Mouse (Mus musculus): Measurements from ENCODE around the gene Itga7.

Itga7 gene

DNA sequence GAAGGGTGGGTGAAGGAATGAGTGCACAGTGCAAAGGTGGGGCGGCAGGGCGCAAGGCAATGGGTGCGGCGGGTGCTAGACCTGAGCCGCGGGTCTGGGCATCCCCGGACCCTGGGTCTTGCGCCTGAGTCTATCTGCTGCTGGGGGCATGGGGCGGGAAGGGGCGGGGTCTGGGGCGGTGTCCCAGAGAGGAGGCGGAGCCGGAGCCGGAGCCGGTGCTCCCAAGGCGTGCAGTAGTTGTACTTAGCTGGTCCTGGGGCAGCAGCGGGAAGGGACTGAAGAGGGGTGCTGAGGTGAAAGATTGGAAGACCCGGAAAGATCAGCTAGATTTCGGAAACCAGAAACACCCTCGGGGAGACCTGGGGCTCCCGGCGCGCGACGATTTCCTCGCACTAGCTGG, at the start of gene Itga7:
Gene Itga7, plus strand, starts transcription at position 245 of the 400 bp plus-strand sequence.
- DNase-seq (ENCODE audit: inconsistent ontology term) = peak; percentile 58

DNA sequence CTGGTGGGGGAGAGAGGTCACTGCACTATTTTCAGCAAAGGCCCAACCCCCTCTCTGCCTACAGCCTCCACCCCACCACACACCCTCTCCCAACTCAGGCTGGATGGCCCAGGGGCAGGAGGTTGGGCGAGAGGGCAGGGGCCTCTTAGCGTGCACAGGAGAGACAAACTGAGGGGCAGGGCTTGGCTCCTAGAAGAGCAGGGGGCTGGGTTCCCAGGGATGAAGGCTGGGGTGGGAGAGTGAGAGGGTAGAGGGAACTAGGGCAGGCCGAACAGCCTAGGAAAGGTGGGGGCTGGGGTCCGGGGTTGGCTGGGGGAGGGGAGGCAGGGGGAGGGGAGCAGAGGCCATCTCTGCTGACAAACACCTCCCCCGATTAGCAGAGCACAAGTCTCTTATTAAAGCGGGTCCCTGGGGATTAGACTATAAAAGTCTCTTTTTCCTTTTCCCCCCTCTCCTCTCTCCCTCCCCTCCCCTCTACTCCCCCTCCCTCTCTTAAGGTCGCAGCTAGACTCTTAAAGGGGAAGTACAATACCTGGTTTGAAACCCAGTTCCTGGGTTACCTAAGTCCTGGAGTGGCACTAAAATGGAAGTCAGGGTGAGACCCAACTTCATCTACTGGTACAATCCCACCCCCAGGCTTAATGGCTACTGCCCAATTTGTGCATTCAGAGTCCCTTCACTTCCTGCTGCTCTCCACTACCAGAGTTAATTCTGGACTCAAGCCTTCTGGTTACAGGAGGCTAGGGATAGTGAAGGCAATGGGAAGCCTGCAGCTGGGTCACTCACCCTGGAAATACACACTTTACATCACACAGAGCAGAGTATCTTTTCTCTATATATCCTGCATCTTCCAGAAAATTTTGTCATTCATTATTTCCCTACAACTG, 44.4 kb upstream of the Itga7 start:
- DNase-seq (ENCODE audit: inconsistent ontology term) = peak; percentile 29

DNA sequence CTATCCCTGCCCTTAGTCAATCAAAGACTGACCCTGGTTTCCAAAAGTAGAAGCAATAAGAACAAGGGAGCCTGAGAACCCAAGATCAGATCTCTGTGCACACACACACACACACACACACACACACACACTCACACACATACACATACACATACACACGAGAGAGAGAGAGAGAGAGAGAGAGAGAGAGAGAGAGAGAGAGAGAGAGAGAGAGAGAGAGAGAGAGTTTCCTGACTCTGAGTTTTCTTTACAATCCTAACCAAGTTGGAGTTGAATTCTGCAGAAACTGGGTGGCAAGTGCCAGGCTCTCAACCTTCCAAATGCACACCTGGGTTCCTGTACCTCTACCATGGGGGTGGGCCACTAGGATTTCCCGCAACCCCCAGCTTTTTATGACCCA, 43.8 kb upstream of the Itga7 start:
- DNase-seq (ENCODE audit: inconsistent ontology term) = no peak

DNA sequence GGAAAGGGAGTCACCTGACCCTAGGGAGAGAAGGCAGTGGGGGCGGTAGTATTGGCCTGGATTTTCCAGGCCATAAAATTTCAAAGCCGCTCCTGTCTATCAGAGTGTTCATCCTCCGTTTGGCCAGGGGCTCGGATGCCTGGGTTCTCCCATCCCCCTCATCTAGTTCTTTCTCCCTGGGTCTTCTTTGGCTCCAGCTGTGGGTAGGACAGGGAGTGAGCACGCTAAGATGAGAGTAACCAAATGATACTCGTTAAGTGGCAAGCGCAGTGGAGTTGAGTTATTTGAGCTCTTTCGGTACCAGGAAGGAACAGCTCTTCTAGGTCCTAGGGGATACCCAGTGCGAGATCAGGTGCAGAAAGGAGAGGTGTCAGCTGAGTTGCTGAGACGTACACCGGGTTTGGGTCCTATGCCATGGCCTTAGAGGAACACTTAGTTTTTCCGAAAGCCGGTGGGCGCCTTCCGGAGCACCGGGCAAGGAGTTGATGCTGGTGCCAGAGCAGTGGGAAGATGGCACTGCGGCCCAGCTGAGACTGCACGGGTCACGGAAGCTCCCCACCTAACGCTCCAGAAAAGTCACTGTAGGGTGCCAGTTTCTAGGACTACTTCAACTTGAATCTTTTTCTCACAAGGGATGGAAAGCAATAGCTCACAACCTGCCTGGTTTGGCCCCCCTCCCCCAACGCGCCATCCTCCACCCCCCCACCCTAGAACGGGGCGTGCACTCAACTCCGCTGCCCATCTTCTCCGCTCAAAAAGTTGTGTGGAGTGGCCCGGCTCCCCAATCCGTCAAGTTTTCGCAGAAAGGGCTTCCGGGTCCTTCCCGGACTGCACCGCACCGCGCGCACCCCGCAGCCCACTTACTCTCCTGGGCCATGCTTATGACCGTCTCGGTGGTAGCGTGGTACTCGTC, 43.0 kb upstream of the Itga7 start:
- DNase-seq (ENCODE audit: inconsistent ontology term) = no peak

DNA sequence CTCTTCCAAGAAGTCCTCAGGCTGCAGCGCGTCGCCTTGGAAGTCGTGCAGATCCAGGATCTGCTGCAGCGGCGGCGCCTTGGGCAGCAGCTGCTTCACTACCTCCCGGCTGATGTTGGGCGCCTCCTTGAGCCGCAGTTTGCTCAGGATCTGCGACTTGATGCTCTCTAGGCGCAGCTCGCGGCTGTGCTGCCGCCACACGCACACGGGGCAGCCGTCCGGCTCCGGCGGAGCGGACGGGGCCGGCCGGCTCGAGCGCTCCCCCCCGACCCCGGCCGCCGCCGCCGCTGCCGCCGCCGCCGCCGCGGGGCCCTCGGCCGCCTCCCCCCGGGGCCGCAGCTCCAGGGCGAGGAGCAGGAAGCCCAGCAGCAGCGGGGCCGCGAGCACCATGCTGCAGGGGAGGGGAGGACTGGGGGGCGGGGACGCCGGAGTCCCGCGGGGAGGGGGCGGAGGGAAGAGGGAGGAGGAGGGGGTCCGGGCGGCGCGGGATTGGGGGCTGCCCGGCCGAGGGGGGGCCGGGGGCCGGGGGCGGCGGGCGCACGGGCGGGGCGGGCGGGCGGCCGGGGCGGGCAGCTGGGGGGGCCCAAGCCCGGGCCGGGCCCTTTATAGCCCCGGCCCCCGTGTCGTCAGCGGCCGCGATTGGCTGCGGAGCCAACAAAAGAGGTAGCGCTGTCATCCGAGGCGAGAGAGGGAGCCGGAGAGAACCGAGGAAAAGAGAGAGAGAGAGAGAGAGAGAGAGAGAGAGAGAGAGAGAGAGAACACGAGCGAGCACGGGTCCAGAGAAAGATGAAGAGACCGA, 42.1 kb upstream of the Itga7 start, which contains the start of gene Gdf11:
Gene Gdf11, minus strand, starts transcription at position 423 of the 799 bp plus-strand sequence.
- peak; percentile 84 for DNase-seq (ENCODE audit: inconsistent ontology term)

DNA sequence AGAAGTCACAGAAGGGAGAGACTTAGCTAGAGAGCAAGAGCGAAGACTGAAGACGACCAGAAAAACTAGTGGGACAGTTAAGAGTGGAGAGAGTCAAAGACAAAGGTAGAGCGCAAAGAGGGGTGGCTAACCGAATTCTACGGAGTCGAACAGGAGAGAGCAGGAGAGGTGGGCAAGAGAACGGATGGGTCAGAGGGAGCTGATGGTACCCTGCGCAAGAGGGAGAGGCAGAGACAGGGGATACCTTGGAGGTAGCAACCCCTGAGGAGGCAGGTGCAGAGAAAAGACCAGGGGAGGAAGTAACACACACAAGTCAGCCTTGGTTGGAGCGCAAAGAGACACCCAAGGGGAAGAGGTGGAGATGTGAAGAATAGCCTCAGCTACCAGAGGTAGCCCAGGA, 41.4 kb upstream of the Itga7 start:
- no peak for DNase-seq (ENCODE audit: inconsistent ontology term)

DNA sequence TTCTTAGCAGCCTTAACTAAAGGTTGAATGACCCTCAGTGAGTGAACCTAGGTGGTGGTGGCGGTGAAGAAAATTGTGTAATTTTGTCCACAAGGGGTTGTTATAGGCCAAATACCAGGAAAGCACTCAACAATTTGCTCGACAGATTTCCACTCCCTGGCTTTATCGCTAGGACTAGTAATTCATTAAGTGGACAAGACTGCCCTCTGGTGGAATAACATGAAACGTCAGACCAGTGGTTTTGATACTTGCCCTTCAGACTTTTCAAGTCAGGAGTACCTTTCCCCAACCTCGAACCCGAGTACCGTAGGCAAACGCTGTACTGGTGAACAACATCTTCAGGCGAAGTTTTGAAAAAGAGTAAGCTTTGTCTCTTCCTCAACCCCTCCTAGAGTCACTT, 38.2 kb upstream of the Itga7 start:
- DNase-seq (ENCODE audit: inconsistent ontology term) = peak; percentile 84

DNA sequence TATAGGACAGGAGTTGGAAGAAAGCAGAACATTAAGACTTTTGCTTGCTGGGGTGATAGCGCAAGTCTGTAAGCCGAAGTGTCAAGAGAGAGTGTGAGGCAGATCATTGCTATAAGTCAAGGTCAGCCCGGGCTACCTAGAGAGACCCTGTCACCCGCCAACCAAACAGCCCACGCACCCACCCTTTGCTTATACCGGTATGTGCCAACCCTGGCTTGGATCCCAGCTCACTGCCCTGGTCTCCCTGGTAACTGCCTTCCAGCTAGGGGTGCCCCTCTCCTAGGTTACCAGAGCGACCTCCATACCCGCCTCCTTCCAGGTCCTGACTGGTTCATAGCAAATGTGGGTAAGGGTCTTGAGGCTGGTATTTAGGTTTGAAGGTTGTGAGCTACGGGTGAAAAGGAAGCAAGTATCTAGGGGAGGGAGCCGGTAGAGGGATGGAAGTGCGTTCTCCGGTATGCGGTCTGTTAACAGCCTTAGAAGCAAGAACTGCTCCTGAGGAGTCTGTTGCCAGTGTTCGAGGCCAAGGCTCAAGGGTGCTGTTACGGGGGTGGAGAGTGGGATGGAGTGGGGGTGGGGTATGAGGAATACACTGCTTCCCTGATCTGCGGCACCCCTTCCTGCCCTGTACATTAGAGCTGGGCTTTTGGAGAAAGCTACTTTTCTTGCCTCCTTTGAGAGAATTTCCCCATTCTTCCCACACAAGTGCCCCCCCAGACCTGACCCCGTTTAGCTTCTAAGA, 37.5 kb upstream of the Itga7 start:
- DNase-seq (ENCODE audit: inconsistent ontology term) = peak; percentile 43

DNA sequence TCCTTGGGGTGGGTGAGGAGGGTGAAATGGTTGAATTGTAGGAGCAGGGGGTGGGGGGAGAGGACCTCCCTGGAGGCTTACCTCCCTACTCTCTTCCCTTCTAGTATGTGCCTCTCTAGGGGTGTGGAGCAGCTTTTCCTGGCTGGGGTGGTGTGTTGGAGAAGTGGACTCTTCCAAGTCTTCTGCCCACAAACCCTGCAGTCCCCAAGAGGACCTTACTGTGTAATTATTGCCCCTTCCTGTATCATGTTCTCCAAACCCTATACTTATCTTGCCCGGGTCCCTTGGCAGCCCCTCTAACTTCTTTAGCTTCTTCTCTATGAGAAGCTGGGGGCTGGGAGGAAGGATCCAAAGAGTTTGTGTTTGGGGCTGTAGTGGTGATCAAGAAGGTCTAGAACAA, 36.8 kb upstream of the Itga7 start:
- DNase-seq (ENCODE audit: inconsistent ontology term) = no peak

DNA sequence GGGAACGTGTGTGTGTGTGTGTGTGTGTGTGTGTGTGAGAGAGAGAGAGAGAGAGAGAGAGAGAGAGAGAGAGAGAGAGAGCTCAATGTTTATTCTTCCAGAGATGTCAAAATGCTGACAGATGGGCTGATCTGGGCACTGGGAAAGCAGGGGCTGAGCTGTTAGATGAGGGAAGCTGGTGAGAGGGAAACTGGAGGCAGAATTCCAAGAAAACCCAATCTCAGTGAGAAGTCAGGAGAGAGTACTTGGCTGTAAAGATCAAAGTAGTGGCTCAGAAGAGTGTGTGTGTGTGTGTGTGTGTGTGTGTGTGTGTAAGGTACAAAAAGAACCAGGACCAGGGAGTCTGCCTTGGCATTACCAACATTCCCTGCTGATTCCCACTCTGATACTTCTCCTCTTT, 36.1 kb upstream of the Itga7 start:
- DNase-seq (ENCODE audit: inconsistent ontology term) = no peak

DNA sequence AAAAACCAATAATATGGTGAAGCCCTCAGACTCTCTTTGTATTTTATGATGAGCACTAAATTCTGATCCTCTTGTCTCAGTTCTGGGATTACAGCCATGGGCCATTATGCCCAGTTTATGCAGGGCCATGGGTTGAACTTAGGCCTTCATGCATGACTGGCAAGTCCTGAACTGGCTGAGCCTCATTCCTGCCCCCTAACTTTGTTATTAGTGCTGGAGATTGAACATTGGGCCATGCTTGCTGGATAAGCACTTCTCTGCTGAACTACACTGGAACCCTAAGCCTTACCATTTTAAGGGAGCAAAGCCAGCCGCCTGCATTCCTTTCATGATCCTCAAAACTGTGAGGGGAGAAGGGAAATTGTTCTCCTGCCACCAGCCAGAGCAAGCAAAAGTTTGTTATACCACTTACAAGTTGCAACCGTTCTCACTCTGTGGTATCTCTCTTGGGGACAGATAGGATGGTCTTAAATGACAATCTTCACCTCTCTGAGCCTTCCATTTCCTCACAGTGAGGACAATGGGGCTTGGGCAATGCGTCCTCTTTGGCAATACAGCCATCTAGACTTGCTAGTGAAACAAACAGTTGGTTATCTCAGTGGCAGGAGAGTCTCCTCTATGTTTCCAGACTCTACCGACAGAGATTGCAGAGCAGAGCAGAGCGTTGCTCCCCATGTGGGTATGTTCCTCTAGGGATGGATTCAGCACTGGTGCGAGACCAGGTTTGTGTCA, 33.7 kb upstream of the Itga7 start:
- DNase-seq (ENCODE audit: inconsistent ontology term) = no peak

DNA sequence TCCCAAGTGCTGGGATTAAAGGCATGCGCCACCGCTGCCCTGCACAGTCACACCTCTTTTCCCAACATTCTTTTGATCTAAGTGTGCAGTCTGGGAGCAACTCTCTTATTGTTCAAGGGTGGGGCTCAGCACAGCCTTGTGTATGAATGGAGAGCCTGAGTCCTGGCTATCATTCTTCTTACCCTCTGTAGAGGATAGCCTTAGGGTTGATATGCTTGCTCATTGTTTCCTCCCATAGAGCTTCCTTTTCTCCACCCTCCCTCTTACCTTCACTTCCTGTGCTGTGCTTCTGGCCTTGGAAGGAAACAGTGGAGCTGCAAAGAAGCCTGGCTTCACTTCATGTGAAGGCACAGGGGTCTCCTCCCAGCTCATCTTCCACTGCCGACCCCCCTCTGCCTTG, 32.9 kb upstream of the Itga7 start, which contains the start of gene Cd63:
Gene Cd63, plus strand, starts transcription at position 292 of the 400 bp plus-strand sequence.
- no peak for DNase-seq (ENCODE audit: inconsistent ontology term)

DNA sequence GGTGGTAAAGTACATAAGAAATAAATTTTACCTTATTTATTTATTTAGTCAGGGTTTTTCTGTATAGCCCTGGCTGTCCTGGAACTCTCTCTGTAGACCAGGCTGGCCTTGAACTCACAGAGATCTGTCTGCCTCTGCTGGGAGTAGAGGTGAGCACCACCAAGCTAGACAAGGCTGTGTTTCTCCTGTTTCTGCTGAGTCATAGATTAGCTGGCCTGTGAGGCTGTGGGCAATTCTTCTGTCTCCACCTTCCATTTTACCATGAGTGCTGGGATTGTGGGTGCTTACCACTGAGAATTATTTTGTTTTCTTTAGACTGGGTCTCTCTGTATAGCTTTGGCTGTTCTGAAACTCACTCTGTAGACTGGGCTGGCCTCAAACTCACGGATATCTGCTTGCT, 32.2 kb upstream of the Itga7 start:
- DNase-seq (ENCODE audit: inconsistent ontology term) = no peak

DNA sequence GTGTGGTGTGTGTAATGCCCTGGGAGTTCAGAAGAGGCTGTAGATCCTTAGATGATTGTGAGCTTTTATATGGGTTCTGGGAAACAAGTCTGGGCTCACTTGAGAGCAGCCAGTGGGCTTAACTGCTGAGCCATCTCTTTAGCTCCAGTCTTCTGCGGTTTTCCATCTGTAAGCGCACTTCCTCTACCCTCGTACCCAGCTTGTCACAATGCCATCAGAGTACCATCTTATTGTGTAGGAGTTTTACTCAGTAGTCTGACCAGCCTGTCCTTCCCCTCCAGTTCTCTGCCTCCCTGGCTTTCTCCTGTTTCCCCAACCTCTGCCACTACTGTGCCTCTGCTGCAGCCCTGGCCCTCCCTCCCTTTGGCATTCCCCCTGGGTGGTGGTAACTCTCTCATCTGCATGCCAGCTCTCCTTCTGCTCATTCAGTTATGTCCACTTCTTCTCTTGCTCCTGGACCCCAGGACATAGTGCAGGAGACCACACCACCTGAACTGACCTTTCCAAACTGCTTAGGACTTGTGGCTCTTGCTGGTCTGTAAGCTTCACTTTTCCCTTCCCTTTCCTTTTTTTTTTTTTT, 31.1 kb upstream of the Itga7 start:
- no peak for DNase-seq (ENCODE audit: inconsistent ontology term)

DNA sequence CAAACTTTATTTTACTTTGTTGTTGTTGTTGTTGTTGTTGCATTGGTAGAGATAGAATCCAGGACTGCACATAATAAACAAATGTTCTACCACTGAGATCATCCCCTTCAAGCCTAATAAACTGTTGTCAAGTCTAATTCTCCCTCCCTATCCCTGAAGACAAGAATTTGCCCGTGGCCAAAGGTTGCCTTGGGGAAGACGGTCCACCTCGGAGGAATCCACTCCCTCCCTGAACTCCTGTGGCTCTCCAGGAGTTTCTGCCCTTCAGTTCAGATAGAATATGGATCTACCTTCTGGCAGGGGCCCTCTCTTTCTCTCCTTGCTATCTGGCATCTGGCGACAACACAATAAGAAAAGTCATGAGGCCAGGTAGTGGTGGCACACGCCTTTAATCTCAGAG, 28.8 kb upstream of the Itga7 start:
- no peak for DNase-seq (ENCODE audit: inconsistent ontology term)

DNA sequence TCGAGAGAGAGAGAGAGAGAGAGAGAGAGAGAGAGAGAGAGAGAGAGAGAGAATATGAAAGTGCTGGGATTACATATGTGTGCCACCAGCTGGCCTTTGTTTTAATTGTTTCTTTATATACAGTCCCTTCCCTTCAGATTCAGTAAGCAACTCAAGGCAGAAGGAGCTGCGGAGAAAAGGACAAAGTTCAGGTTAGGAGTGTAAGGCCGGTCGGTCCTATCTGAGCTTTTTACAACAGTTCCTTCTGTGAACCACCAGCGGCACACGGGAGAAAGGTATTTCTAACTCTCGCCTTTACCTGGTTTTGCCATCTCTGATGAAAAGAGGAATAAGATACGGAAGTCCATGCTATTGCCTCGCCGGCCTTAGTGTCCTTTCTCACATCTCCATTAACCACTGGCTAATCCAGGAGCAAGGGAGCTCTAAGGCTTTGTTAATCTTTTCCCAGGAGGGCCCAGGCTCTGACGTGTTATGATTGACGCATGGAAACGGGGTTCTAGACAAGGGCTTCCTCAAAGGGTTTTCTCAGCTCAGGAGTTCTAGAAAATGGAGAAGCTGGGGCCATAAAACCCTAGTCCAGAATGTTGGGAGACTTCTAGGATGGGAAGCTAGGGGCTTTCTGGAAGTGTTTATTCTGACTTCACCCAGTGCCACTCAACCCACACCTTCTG, 24.7 kb upstream of the Itga7 start:
- DNase-seq (ENCODE audit: inconsistent ontology term) = no peak

DNA sequence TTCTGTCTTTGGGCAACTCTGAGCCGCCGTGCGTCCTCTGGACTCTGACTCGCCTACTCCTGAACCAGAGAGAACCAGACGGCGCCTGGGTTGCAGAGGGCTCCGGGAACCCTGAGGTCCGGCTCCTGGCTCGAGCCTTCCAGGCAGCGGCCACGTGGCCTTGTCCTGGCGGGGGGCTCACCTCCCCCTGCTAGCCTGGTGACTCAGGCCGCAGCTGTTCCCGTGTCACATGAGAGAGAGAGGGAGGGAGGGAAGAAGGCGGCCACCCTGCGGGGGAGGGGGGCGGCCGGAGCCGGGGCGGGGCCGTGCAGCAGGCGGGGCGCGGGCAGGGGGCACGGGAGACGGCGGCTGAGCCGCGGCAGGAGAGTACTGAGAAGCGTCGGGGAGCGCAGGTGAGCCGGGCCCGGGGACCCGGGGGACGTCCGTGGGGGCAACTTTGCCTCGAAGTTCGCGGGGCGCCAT, 24.0 kb upstream of the Itga7 start:
- peak; percentile 95 for DNase-seq (ENCODE audit: inconsistent ontology term)

DNA sequence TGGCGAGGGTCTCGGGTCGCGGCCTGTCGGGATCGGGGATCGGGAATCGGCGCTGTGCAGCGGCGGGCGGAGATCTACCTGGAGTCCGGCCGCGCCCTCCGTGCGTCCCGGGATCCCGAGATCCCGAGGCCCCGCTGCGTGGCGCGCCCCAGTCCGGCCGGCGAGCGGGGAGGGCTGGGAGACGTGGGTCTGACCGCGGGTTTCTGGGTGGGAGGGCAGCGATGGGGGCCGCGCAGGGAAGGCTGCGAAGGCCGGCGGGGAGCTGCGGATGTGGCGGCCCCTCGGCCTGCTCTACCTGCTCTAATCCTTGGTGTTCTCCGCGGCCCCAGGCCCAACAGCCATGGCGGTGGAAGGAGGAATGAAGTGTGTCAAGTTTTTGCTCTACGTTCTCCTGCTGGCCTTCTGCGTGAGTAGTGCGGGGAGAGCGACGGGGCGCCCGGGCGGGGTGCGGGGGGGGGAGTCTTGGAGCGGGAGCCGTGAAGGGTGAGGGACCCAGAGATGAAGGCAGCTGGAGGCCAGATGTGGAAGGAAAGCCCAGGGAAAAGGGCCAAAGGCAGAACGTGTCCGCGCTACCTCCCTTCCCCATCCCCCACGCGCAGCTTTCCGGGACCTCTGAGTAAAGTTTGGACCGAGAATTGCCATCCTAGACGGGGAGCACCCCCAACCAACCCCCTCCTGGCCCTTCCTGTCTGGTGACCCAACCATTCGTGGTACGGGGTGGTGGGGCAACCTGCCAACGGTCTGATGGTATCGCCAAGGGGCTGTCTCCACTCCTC, 23.4 kb upstream of the Itga7 start:
- DNase-seq (ENCODE audit: inconsistent ontology term) = peak; percentile 84

Measured in Muller cell, postnatal 12 days (primary cell).